Mouse (Mus musculus): Measurements from ENCODE around the gene Ccdc9. TPM values are rescaled to one million over a fixed set of nuclear protein-coding genes. Genes with fewer than 3 reads are reported as not detected.

Ccdc9 gene
- polyA plus RNA-seq (2015; fragmentation: Nextera tagmentation; extraction: Ambion mirVana) = 8.4 and 9.7 TPM in 2 replicates

DNA sequence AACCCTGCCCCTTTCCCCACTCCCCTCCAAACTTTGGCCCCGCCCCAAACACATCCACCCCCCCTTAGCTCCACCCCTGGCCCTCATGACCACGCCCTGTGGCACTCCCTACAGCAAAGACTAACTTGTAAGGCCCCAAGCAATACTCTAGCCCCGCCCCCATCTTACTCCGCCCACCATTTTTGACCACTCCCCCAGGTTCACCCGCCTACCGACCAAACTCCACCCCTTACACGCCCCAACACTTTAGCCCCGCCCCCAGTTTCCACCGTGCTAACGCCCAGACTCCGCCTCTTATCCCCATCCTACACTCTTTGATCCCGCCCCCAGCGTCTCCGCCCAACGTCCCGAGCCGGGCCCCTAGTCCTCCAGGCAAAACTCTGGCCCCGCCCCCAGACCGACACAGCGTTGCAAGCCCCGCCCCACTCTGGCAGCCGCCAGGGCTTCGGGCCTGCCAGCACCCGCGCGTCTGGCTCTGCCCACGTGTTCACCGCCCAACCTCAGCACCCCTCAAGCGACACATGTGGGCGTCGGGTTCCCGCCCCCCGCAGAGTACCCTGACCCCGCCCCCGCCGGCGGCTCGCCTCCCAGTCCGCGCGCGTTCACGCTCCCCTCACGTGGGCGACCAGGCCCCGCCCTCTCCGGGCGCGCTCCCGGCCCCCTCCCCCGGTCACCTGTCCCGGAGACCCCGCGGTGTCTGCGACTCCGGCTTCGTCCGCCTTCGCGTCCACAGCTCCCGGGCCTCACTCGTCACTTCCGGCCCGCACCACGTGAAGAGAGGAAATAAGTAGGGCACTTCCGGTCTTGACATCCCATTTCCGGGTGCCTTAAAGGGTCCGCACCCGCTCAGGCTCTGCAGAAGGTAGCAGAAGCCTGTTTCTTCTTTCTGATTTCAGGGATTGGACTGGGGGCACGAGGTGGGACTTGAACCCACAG is at the start of gene Ccdc9:
Gene Ccdc9, minus strand, starts transcription at position 770 of the 936 bp plus-strand sequence.

DNA sequence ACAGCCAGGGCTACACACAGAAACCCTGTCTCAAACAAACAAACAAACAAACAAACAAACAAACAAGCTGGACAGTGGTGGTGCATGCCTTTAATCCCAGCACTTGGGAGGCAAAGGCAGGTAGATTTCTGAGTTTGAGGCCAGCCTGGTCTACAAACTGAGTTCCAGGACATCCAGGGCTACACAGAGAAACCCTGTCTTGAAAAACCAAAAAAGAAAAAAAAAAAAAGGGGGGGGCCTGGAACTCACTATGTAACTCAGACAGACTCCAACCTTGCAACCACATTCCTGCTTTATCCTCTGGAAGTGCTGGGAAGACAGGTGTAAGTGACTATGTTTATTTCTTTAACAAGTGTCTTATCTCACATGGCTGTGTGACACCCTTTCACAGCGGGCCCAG is 21.5 kb upstream of the Ccdc9 start, which contains the start of gene Bbc3:
Gene Bbc3, plus strand, starts transcription at position 301 of the 400 bp plus-strand sequence.

DNA sequence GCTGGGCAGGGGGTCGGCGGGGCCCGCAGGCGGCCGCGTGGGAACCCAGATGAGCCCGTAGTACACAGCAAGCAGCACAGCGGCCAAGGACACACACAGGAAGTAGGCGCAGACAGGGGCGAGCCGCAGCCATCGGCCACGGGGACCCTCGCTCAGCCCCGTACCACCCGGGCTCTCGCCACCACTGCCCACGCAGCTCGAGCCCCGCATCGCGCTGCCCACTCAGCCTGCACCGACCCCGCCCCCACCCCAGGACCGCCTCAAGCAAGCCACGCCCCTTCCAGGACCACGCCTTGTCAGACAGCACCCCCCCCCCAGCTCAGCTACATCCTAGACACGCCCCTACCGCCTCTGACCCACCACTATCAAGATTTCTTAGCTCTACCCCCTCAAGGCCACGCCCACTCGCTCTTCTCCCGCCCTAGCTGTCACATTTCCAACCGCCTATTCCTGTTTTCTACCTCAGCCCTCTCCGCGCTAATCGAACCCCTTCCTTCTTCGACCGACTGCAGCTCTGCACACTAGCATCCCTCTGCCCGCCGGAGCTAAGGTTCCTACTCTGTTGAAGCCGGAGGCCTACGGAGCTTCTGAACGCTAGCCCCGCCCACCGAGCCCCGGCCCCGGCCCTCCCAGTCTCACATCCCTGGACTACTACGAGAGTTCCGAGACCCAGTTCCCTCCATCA is 13.4 kb downstream of the Ccdc9 start, which contains the start of gene Inafm1:
Gene Inafm1, minus strand, starts transcription at position 537 of the 685 bp plus-strand sequence.

DNA sequence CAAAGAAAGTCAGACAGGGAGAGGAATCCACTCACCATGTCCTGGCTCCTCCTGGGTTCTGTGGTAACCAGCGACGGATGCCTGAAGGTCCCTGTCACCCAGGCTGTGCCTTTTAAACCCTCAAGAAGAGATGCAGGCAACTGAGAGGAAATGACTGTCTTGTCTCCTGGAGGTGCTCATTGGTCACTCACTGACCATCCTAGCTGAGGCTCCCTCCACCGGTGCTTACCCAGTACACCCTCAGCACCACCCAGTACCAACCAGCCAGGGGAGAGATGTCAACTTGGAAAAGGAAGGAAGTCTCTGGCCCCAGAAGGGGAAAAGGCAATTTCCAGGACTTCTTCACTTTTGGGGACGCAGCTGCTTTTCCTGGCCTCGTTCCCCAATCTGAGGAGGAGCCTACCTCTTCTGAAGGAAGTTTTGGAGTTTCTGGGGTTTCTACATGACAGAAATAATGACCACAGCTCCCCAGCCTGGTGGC is 27.4 kb downstream of the Ccdc9 start, which contains the start of gene C5ar1:
Gene C5ar1, minus strand, starts transcription at position 431 of the 481 bp plus-strand sequence.

DNA sequence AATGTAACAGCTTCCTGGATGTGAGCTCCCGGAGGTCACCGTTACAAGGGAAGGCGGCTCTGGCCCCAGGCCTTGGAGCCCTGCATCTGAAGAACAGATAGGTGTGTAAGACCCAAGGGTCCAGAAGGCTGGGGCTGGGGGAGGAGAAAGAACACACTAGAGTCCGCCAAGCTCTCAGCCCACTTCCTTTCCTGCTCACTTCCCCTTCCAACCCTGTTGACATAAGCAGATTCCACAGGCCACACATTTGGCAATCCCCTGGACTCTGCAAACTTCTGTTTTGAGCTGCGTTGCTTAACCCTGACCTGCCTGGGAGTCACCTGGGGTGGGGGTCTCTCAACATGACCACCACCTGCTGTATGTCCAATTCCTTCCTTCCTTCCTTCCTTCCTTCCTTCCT is 42.5 kb downstream of the Ccdc9 start, which contains the start of gene C5ar2:
Gene C5ar2, minus strand, starts transcription at position 88 of the 400 bp plus-strand sequence.

Other genes with a start within 250 kb of the Ccdc9 start
- gene Bicra, start 238.9 kb downstream of the Ccdc9 start, polyA plus RNA-seq (2015; fragmentation: Nextera tagmentation; extraction: Ambion mirVana) = 3.5 TPM in 2 replicates
- gene Zfp541, start 225.0 kb downstream of the Ccdc9 start, polyA plus RNA-seq (2015; fragmentation: Nextera tagmentation; extraction: Ambion mirVana) = 0.05 TPM in 1 of 2 replicates, not detected in the other
- gene Napa, start 188.3 kb downstream of the Ccdc9 start, polyA plus RNA-seq (2015; fragmentation: Nextera tagmentation; extraction: Ambion mirVana) = 167 and 170 TPM in 2 replicates
- gene Kptn, start 166.9 kb downstream of the Ccdc9 start, polyA plus RNA-seq (2015; fragmentation: Nextera tagmentation; extraction: Ambion mirVana) = 21.2 and 23.3 TPM in 2 replicates
- 0.21 and 0.25 TPM in 2 replicates for gene Slc8a2, start 157.0 kb downstream of the Ccdc9 start, polyA plus RNA-seq (2015; fragmentation: Nextera tagmentation; extraction: Ambion mirVana)
- gene Meis3, start 111.7 kb downstream of the Ccdc9 start, polyA plus RNA-seq (2015; fragmentation: Nextera tagmentation; extraction: Ambion mirVana) = 21.0 and 23.5 TPM in 2 replicates
- 6.5 and 8.6 TPM in 2 replicates for gene Dhx34, start 64.8 kb downstream of the Ccdc9 start, polyA plus RNA-seq (2015; fragmentation: Nextera tagmentation; extraction: Ambion mirVana)
- 0.46 and 0.77 TPM in 2 replicates for gene C5ar2, start 42.6 kb downstream of the Ccdc9 start, polyA plus RNA-seq (2015; fragmentation: Nextera tagmentation; extraction: Ambion mirVana)
- gene C5ar1, start 27.3 kb downstream of the Ccdc9 start, polyA plus RNA-seq (2015; fragmentation: Nextera tagmentation; extraction: Ambion mirVana) = 14.5 and 29.6 TPM in 2 replicates
- gene Inafm1, start 13.2 kb downstream of the Ccdc9 start, polyA plus RNA-seq (2015; fragmentation: Nextera tagmentation; extraction: Ambion mirVana) = 14.6 and 17.1 TPM in 2 replicates
- gene Bbc3, start 21.6 kb upstream of the Ccdc9 start, polyA plus RNA-seq (2015; fragmentation: Nextera tagmentation; extraction: Ambion mirVana) = 3.0 and 3.7 TPM in 2 replicates
- 145 and 166 TPM in 2 replicates for gene Sae1, start 101.0 kb upstream of the Ccdc9 start, polyA plus RNA-seq (2015; fragmentation: Nextera tagmentation; extraction: Ambion mirVana)
- 6.7 and 7.0 TPM in 2 replicates for gene Zc3h4, start 114.1 kb upstream of the Ccdc9 start, polyA plus RNA-seq (2015; fragmentation: Nextera tagmentation; extraction: Ambion mirVana)
- 76.6 and 78.8 TPM in 2 replicates for gene Tmem160, start 166.0 kb upstream of the Ccdc9 start, polyA plus RNA-seq (2015; fragmentation: Nextera tagmentation; extraction: Ambion mirVana)
- 0.17 and 0.27 TPM in 2 replicates for gene Npas1, start 190.9 kb upstream of the Ccdc9 start, polyA plus RNA-seq (2015; fragmentation: Nextera tagmentation; extraction: Ambion mirVana)

All from urinary bladder, postnatal 0 days (tissue).